Mouse (Mus musculus) limb, embryonic 12.5 days (tissue): ENCODE data around the gene Hexim1. TPM values are rescaled to one million over a fixed set of nuclear protein-coding genes. Genes with fewer than 3 reads are reported as not detected.
A peak's percentile ranks its signal among the peaks of the same experiment; 100 is the strongest.

Source experiments
- ATAC-seq: fragments of 200-750 bp; cut with Nextera tagmentation; 2 replicates; pipeline ENCODE4 v1.8.0; 2017; ENCODE audit warnings: low read depth, moderate TSS enrichment; ENCODE audit not compliant: insufficient number of reproducible peaks, insufficient read depth, low FRiP score, low TSS enrichment
- H3K27ac ChIP-seq: fragments of 300-500 bp; sonication (generic); 2 replicates; pipeline ENCODE4 v1.5.1; 2016; ENCODE audit warnings: mild to moderate bottlenecking, moderate library complexity
- H3K27me3 ChIP-seq: fragments of 300-500 bp; sonication (generic); 2 replicates; pipeline ENCODE4 v1.6.1; 2016; ENCODE audit warnings: mild to moderate bottlenecking, moderate library complexity
- H3K36me3 ChIP-seq: fragments of 300-500 bp; sonication (generic); 2 replicates; pipeline ENCODE4 v1.6.1; 2016; ENCODE audit warnings: mild to moderate bottlenecking, moderate library complexity
- H3K4me1 ChIP-seq: fragments of 300-500 bp; sonication (generic); replicated peaks from 2 replicates; pipeline ENCODE4 v1.6.1; 2016
- H3K4me2 ChIP-seq: fragments of 300-500 bp; sonication (generic); 2 replicates; pipeline ENCODE4 v1.6.1; 2016; ENCODE audit warnings: mild to moderate bottlenecking, moderate library complexity
- H3K4me3 ChIP-seq: fragments of 300-500 bp; sonication (generic); replicated peaks from 2 replicates; pipeline ENCODE4 v1.5.1; 2016; ENCODE audit warnings: mild to moderate bottlenecking
- H3K9ac ChIP-seq: fragments of 300-500 bp; sonication (generic); replicated peaks from 2 replicates; pipeline ENCODE4 v1.6.1; 2016; ENCODE audit warnings: mild to moderate bottlenecking, moderate library complexity
- H3K9me3 ChIP-seq: fragments of 300-500 bp; sonication (generic); 2 replicates; pipeline ENCODE4 v1.6.1; 2016; ENCODE audit warnings: mild to moderate bottlenecking, moderate library complexity
- WGBS: fragments of 180-500 bp; shearing (Covaris S2); methylation state at CpG from one replicate; pipeline ENCODE4 v1.1.7; 2016; 5-methylcytosine and 5-hydroxymethylcytosine counted together
- polyA plus RNA-seq: library from polyadenylated mRNA; unstranded; fragments of >200 nt; fragmentation: Nextera tagmentation; extraction: Ambion mirVana; gene quantifications from 2 replicates; pipeline ENCODE4 v1.2.1, GENCODE M21; 2016

Hexim1 gene
- polyA plus RNA-seq, 1 experiment from 2014 or later = 3.9 TPM

DNA sequence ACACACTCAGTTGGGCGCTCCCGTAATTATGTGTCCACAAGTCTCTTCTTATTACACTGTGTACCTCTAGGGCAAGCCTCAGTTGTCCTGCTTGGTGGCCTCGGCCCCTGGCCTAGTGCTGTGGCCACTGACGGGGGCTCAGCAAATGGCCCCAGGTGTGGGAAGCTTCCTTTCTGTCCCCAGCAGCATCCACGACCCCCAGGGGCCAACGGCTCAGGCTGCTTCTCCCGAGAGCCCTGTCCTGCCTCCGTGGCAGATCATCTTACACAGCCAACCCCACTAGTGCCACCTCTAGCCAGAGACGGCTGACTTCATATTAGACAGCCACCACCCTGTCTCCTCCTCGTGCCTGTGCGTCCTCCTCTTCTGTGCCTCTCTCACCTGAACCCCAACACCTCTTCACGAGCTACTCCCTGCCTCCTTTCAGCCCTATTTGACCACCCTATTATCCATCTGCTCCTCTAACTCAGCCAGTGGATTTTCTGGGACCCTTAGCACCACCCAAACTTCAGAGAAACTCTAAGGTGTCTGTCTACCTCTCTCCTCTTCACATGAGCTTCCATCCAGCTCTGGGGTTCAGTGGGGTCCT is 16.6 kb upstream of the Hexim1 start:
- no peak overlapping the region for H3K27ac ChIP-seq
- peaks cover 47% of the 10 kb centered on the region for H3K4me1 ChIP-seq
- no peak overlapping the region for H3K9ac ChIP-seq
- 46% methylated on average over 12 of the region's 12 CpGs for WGBS
- no peaks in the 10 kb centered on the region for H3K9me3 ChIP-seq
- H3K4me3 ChIP-seq = no peak overlapping the region
- H3K27me3 ChIP-seq = peaks cover 70% of the 10 kb centered on the region
- ATAC-seq = no peak
- no peak overlapping the region for H3K4me2 ChIP-seq
- no peaks in the 10 kb centered on the region for H3K36me3 ChIP-seq

DNA sequence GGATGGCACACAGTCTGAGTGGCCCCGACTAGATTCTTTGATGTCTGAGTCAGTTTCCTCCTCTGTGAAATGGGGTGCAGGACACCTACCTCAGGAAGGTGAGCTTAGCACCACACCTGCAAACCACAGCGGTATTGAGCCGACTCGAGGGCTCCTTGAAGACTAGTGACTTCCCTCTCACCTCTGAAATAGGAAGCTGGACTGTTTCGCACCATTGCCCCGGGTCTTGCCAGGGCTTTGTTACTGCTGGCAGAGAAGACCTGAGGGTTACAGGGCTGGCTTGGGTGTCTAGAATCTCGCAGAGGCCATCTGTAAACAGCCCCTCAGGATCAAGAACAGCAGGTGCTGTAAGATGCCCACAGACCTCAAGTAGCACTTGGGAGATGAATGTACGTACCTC is 15.7 kb upstream of the Hexim1 start:
- Histone ChIP-seq H3K4me3 (no peak overlapping the region), H3K27me3 (peaks cover 77% of the 10 kb centered on the region), H3K36me3 (no peaks in the 10 kb centered on the region), H3K4me1 (peaks cover 38% of the 10 kb centered on the region), H3K9me3 (no peaks in the 10 kb centered on the region), H3K9ac (no peak overlapping the region), H3K4me2 (no peak overlapping the region), H3K27ac (no peak overlapping the region)
- 69% methylated on average over 8 of the region's 8 CpGs for WGBS
- ATAC-seq = no peak

DNA sequence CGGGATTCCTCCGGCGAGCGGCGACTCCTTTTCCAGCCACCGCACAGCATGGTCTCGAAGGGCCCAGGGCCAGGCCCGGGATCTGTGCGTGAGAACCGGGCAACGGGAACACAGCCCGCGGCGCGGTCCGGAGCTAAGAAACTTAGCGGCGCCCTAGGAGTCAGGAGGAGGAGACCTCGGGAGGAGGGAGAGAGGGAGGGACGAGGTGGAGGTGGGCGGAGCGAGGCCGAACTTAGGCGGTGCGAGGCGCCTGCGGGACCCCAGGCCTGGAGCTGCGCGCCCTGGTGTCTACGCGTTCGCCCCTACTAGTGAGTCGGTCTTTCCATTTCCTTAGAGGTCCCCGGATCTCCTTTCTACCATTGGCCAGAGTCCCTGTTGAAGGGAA is 14.6 kb upstream of the Hexim1 start, which contains the start of the genes Plcd3 and Acbd4:
Gene Plcd3, minus strand, starts transcription at position 178 of the 385 bp plus-strand sequence.
Gene Acbd4, plus strand, starts transcription at position 202 of the 385 bp plus-strand sequence.
- peaks cover 36% of the 10 kb centered on the region for H3K4me1 ChIP-seq
- peaks cover 77% of the 10 kb centered on the region for H3K27me3 ChIP-seq
- no peak within 1 kb of the TSS for H3K27ac ChIP-seq
- ATAC-seq = peak; percentile 22
- peak within 1 kb of the TSS; percentile 65 for H3K9ac ChIP-seq
- H3K9me3 ChIP-seq = no peaks in the 10 kb centered on the region
- under 1% methylated on average over 34 of the region's 34 CpGs for WGBS
- no peaks in the 10 kb centered on the region for H3K36me3 ChIP-seq
- peak within 1 kb of the TSS; percentile 85 for H3K4me2 ChIP-seq
- peak within 1 kb of the TSS; percentile 63 for H3K4me3 ChIP-seq

DNA sequence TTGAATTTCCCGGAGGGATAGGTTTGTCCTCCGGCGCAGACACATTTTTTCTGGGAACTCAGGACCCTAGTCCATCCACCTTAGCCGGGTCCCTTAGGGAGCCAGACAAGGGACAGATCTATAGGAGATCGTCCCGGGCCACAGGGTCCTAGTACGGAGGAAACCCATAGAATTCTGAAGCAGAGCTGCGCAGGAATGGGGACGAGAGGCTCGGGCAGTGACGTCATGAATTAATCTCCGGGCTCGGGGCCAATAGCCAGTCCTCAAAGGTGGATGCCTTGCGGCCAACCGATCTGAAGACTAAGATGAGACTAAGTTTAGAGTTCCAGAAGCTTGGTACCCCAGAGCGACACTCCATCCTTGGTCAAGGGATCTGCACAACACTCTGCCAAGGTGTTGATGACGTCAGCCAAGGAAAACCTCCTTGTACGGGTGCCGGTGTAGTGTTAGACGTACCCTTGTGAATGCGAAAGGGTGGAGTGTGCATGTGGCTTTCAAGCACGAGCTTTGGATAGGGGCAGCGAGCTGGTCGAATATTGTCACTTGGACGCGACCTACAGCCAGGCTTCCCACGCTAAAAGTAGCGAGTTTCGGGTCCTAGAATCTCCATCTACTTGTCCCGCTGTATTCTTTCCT is 14.0 kb upstream of the Hexim1 start:
- Histone ChIP-seq H3K36me3 (no peaks in the 10 kb centered on the region), H3K27me3 (peaks cover 72% of the 10 kb centered on the region), H3K4me3 (peak overlapping the region; percentile 63), H3K4me2 (peak overlapping the region; percentile 85), H3K9ac (peak overlapping the region; percentile 65), H3K4me1 (peaks cover 31% of the 10 kb centered on the region), H3K27ac (no peak overlapping the region), H3K9me3 (no peaks in the 10 kb centered on the region)
- WGBS = 3% methylated on average over 30 of the region's 30 CpGs
- peak; percentile 12; the same call in 1 of the 2 replicates for ATAC-seq

DNA sequence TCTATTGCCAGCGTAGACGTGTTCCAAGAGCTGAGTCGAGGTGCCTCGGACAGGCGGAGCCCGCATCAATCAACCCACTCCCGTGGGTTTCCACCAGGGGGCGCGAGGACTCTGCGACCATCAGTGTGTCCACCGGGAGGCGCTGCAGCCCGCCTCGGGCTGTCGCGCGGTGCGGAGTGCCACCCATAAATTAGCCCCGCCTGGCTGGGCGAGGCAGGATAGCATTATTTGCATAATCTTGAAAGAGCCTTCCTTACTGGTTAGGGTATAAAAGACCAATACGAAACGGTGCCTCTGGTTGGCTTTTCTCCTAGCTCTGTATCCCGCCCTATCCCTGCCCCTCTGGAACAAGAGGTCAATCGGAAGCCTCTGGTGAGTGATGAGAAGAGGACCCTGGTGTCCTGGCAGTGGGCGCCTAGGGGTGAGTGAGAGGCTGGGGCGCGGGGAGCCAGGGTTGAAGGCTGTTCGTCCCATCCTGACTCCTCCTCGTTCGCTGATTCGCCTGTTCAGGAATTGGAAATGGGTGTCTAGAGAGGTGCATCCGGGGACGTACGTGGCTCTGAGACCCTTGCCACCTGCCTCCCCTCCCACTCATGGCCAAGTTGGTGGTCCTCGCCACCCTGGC is 13.2 kb upstream of the Hexim1 start:
- Histone ChIP-seq H3K4me3 (peak overlapping the region; percentile 63), H3K4me1 (peaks cover 22% of the 10 kb centered on the region), H3K4me2 (peak overlapping the region; percentile 85), H3K27ac (0 out of 2 replicates have a peak overlapping the region, but pooled peaks have one; percentile 19), H3K27me3 (peaks cover 67% of the 10 kb centered on the region), H3K9me3 (no peaks in the 10 kb centered on the region), H3K9ac (peak overlapping the region; percentile 42; the same call in 1 of the 2 replicates), H3K36me3 (no peaks in the 10 kb centered on the region)
- WGBS = 2% methylated on average over 35 of the region's 35 CpGs
- ATAC-seq = peak; percentile 76

DNA sequence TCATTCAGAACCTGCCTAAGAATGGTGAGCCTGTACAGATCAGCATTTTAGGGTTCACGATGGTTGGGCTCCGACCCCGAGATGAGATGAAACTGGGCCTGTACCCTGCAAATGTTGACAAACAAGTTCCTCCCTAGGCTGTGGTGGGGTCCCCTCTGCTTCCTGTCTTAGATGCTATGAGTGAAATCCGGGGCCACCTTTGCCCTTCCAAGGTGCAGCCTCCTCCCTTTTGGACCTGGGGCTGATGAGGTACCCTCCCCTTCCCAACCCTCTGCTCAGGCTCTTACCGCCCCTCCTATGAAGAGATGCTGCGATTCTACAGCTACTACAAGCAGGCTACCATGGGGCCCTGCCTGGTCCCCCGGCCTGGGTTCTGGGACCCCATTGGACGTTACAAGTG is 12.4 kb upstream of the Hexim1 start:
- Histone ChIP-seq H3K36me3 (no peaks in the 10 kb centered on the region), H3K4me1 (peaks cover 18% of the 10 kb centered on the region), H3K27me3 (peaks cover 62% of the 10 kb centered on the region), H3K4me2 (peak overlapping the region; percentile 85), H3K9me3 (no peaks in the 10 kb centered on the region), H3K27ac (no peak overlapping the region), H3K9ac (no peak overlapping the region), H3K4me3 (peak overlapping the region; percentile 63)
- ATAC-seq = no peak
- 53% methylated on average over 8 of the region's 8 CpGs for WGBS

DNA sequence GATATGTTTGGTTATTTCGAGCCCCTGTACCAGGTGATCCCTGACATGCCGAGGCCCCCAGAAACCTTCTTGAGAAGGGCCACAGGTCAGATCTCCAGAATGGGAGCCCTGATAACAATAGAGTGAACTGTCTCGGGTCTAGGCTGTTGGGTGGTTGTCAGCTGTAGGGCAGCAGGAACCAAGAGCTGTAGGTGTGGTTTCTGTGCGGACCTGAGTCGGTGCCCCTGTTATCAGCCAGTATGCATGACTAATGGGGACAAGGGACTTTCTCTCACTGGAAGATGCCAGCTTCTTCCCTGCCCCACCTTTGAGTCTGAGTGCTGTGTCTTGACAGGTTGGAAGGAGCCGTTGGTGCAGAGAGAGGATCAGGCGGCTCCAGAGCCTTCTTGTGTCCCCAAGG is 11.6 kb upstream of the Hexim1 start:
- H3K4me1 ChIP-seq = peaks cover 11% of the 10 kb centered on the region
- WGBS = 79% methylated on average over 7 of the region's 7 CpGs
- H3K9ac ChIP-seq = no peak overlapping the region
- no peaks in the 10 kb centered on the region for H3K9me3 ChIP-seq
- peaks cover 54% of the 10 kb centered on the region for H3K27me3 ChIP-seq
- no peaks in the 10 kb centered on the region for H3K36me3 ChIP-seq
- ATAC-seq = no peak
- no peak overlapping the region for H3K4me3 ChIP-seq
- H3K4me2 ChIP-seq = no peak overlapping the region
- H3K27ac ChIP-seq = no peak overlapping the region

DNA sequence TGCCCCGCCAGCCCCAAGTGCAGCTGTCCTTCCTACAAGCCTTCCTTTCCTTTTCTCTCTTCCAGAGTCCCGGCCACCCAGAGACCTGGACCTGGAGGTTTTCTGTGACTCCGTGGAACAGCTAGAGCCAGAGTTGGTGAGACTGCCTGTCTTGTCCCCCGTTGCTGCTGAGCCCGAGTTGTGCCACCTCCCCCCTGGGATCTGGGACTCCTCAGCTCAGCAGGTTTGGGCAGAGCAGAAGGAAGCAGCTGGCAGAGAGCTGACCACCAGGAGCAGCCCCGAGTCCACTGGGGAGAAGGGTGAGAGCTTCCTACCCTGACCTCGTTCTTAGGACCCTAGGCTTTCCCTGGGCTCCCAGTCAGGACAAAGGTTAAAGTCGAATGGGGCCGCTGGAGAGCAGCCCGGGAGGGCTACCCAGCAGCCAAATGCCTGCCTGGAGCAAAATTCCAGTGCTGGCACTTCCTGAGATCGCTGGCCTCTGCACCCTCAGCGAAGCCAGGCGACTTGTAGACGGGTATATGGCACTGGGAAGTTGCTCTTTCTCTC is 10.8 kb upstream of the Hexim1 start:
- WGBS = 54% methylated on average over 13 of the region's 14 CpGs
- H3K4me2 ChIP-seq = no peak overlapping the region
- ATAC-seq = no peak
- no peaks in the 10 kb centered on the region for H3K36me3 ChIP-seq
- H3K27ac ChIP-seq = no peak overlapping the region
- peaks cover 11% of the 10 kb centered on the region for H3K4me1 ChIP-seq
- peaks cover 46% of the 10 kb centered on the region for H3K27me3 ChIP-seq
- H3K9ac ChIP-seq = no peak overlapping the region
- H3K9me3 ChIP-seq = no peaks in the 10 kb centered on the region
- no peak overlapping the region for H3K4me3 ChIP-seq

DNA sequence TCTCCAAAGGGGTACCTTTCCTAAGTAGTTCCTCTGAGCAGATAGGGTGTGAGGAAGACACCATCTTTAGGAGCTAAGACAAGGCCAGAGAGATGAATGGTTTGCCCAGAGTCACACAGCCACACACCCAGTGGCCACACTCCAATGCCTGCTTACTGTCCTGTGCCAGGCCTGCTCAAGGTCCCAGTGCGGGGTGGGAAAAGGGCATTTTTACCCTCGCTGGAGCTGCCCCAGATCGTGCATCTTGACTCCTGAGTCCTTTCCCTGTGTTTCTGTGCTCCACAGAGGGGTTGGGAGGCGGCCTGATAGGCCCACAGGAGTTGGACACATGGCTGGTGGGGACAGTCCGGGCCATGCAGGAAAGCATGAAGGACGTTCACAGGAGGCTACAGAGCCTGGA is 10.2 kb upstream of the Hexim1 start:
- no peak for ATAC-seq
- Histone ChIP-seq H3K9me3 (no peaks in the 10 kb centered on the region), H3K4me3 (no peak overlapping the region), H3K9ac (no peak overlapping the region), H3K27ac (no peak overlapping the region), H3K36me3 (no peaks in the 10 kb centered on the region), H3K27me3 (peaks cover 41% of the 10 kb centered on the region), H3K4me2 (no peak overlapping the region), H3K4me1 (peaks cover 11% of the 10 kb centered on the region)
- 86% methylated on average over 6 of the region's 6 CpGs for WGBS

DNA sequence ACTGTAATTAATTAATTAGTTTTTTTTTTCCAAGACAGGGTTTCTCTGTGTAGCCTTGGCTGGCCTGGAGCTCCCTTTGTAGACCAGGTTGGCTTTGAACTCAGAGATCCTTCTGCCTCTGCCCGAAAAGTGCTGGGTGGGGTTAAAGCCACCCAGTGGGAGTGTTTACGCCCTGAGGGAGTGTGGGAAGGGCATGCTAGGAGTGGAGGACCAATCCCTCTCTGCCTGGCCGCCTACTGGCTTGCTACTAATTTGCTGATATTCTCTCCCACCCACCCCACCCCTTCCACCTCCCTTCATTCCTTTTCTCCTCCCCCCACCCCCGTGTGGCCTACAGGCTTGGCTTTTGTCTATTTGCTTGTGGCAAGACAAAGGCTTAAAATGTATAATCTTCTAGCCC is 9.6 kb upstream of the Hexim1 start:
- H3K36me3 ChIP-seq = no peaks in the 10 kb centered on the region
- no peak overlapping the region for H3K9ac ChIP-seq
- H3K27ac ChIP-seq = no peak overlapping the region
- peaks cover 40% of the 10 kb centered on the region for H3K27me3 ChIP-seq
- no peaks in the 10 kb centered on the region for H3K9me3 ChIP-seq
- ATAC-seq = no peak
- no peak overlapping the region for H3K4me2 ChIP-seq
- WGBS = 68% methylated on average over 4 of the region's 4 CpGs
- peaks cover 10% of the 10 kb centered on the region for H3K4me1 ChIP-seq
- H3K4me3 ChIP-seq = no peak overlapping the region

DNA sequence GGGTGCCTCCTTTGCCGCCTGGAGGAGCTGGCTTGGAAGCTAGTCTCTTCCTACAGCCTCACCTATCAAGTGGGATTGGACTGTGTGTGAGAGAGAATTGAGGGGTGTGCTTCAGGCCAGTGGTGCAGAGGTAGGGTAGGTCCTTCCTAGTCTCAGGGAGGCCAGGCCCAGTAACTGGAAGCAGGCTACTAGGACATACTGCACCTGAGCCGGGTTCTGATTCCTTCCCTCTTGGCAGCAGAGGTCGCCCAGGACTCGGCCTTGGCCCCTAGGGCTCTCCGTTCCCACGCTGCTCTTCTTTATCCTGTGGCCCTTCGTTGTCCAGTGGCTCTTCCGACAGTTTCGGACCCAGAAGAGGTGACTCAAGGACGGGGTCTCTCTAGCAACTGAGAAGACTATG is 4.7 kb upstream of the Hexim1 start:
- Histone ChIP-seq H3K9me3 (no peaks in the 10 kb centered on the region), H3K4me2 (peak overlapping the region; percentile 80), H3K4me1 (peaks cover 22% of the 10 kb centered on the region), H3K9ac (peak overlapping the region; percentile 66), H3K36me3 (no peaks in the 10 kb centered on the region), H3K4me3 (peak overlapping the region; percentile 43), H3K27me3 (peaks cover 19% of the 10 kb centered on the region), H3K27ac (peak overlapping the region; percentile 69; the same call in 1 of the 2 replicates)
- no peak for ATAC-seq
- WGBS = 13% methylated on average over 10 of the region's 10 CpGs
